Mouse (Mus musculus) induced T-regulatory cell, adult 2 months (primary cell): ENCODE data around the gene Nfia.
A peak's percentile ranks its signal among the peaks of the same experiment; 100 is the strongest.

Experiments
- DNase-seq: peaks from one replicate; pipeline ENCODE4 v3.0.0-alpha.2; 2012; ENCODE audit warnings: low read depth

Nfia gene

GRCm38 (mm10) chr4:98061086-98061485, 288.6 kb downstream of the Nfia start:
- no peak for DNase-seq

DNA sequence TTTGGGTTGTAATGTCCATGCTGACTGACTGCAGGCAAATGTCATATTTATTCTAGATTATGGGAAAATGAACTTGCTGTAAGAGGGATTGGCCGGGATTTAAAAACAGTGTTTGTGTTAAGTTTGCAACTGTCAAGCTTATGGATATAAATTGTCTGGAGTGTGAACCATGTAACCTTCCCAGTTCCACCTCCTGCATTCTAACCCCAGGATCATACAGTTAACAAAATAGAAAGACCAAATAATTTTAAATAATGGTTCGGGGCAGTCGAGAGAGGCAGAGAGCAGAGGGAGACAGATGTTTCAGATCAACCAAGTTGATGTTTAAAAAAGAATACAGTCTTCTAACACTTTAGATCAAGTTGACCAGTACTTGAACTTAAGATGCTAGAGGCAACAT, 290.7 kb downstream of the Nfia start:
- DNase-seq: no peak

DNA sequence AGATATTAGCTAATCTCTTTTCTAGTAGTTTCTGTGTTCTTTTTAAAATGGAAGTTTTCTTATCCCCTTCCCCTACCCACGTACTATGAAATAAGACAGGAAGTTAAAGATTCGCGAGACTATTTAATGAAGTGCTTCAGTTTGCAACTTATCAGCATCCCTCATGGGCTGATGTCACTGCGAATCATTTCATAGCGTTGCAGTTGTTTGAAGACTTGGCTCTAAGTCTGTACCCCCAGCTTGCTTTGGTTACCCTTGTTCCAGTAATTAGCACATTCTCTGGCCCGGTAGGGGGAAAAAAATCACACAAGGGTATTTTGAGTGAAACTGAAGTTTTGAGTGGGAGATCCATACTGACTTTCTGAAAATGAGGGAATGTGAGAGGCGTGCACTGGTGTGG, 303.6 kb downstream of the Nfia start:
- DNase-seq: no peak

- DNase-seq: no peak
Measured at GRCm38 (mm10) chr4:98076624-98077023, 304.1 kb downstream of the Nfia start.

GRCm38 (mm10) chr4:98080586-98080985, 308.1 kb downstream of the Nfia start:
- no peak for DNase-seq

DNA sequence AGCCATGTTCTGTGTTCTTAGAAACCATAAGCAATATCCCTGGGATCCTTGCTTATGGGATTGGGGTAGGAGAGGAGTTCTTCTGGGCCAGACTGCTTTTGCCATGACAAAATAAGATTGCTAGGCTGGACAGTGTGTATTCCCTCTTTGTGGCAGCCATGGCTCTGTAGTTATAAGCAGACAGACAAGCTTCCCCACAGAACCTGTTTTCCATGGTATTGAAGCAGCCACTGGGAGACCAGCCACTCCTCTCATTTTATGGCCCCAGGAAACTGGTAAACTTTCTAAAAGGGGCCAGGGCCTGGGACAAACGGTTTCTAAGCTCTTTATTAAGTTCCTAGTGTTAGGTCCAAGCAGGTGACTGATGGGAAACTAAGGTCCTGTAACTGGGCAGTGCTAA, 309.4 kb downstream of the Nfia start:
- no peak for DNase-seq

- no peak for DNase-seq
Measured at GRCm38 (mm10) chr4:98082512-98082911, 310.0 kb downstream of the Nfia start.

GRCm38 (mm10) chr4:98085060-98085459, 312.5 kb downstream of the Nfia start:
- no peak for DNase-seq

- no peak for DNase-seq
Measured at GRCm38 (mm10) chr4:98086976-98087375, 314.4 kb downstream of the Nfia start.

DNA sequence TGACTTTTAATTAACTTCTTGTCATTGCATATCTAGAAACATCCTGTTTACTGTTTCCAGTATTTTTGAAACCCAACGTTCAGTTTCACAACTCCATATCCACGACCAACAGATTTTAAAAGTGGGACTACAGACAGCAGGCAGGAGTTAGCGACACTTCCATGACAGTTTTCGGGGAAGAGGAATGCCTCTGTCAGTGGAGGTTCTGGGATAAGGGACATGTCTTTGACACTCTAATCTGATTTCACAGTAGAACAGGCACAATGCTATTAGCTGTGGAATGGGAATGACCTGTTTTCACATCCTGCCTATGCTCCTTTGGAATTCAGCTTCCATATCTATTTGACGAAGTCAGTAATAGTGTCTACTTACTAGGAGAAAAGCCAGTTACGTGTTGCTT, 317.5 kb downstream of the Nfia start:
- DNase-seq: no peak

DNA sequence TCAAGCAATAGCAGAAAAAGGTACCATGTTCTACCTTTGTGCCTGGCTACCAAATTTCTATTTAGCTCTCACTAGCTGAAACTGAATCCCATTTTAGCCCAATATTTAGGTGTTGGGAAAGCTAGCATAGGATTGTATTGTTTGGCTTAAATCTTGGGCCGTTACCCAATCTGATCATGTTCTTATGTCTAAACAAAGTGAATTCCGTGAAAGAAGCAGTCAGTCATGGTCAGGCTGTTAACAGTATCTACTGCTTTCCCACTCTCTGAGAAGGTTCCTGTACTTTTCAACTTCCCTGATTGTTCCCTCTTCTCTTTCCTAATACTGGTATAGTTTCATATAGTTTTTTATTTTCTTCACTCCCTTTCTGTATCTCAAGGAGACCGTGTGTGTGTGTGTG, 318.1 kb downstream of the Nfia start:
- no peak for DNase-seq

DNA sequence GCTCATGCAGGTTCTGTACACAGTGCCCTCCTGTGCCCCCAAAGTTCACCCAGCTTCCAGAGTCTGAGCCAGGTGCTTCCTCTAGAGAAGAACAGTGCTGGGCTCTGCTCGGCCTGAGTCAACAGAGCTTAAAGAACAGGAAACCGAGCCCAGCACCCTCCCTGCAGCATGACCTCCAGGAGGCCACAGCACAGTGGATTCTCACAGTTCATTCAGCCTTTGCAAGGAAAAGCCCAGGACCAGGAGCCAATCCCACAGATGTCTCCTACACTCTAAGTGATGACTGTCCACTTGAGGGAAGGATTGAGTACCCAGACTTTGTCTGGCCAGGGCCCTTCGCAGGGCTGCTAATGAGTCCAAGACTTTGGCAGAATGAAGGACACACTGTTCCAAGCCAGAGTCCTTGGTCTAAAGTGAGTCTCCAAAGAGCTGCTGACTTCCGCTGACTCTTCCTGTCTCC, 318.9 kb downstream of the Nfia start:
- DNase-seq: no peak

DNA sequence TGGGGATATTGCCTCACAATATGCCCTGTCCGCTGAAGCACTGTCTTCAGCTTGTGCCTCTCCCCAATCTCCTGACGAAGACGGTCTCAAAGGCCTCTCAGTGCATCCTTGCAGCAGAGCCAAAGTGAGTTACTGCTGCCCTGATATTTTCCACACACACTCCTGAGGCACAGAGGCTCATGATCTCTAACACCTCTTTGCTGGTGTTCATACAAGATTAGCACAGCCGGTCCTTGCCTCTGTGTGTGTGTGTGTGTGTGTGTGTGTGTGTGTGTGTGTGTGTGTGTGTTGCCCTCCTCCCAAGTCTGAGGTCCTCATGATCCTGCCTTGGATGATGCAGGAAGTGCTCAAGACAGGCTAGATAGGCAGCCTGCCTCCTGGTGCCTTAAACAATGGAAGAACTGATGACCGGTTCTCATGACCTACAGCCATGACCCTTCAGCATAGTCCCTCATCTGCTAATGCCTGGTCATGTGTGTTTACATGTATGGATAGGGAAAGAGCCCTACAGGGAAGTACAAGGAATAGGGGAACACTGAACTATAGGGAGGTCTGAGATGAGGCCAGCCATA, 319.5 kb downstream of the Nfia start:
- DNase-seq: no peak

- DNase-seq: no peak
Measured at GRCm38 (mm10) chr4:98094112-98094805, 321.7 kb downstream of the Nfia start.

GRCm38 (mm10) chr4:98095060-98095459, 322.5 kb downstream of the Nfia start:
- DNase-seq: no peak

GRCm38 (mm10) chr4:98097013-98097566, 324.6 kb downstream of the Nfia start:
- DNase-seq: peak; percentile 41

- DNase-seq: no peak
Measured at GRCm38 (mm10) chr4:98098663-98099062, 326.1 kb downstream of the Nfia start.

- no peak for DNase-seq
Measured at GRCm38 (mm10) chr4:98099433-98099832, 326.9 kb downstream of the Nfia start.

DNA sequence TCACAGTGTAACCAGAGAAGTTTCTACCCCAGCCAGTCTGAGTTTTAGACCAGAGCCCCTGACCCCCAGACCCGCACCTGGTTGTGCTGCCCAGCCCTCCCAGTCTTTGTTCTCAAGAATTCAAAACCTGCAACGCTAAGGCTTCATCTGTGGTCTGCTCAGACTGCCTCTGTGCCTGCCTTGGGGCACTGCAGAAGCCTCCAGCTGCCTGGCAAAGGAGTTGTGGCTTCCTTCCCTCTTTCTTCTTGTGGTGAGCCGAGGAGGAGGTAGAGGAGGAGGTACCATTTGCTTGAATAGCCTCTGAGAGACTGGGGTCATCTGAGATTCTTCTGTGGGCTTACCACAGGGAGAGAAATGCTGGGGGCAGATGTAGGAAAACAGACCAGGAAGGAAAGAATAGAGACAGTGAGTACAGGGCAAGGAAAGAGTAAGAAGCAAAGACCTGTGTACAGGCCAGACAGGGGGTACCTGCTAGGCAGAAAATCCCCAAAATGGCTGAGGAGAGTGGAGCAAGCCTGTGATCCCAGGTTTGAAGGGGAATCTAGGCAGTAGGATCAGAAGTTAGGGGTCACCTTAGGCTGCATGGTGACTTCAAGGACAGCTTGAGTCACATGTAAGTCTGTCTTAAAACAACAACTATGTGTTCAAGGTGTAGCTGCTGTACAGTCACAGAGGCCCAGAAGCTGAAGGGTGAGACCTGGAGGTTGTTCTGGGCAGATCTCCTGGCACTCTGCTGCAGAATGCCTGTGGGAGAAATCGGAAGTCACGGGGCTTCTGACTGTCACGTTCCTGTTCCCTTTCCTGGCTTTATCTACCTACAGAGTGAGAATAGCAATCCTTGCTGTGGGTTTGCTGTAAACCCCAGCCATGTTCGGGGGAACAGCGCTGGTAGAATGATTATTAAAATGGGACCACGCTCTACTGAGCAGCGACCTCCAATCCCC, 328.9 kb downstream of the Nfia start:
- no peak for DNase-seq

DNA sequence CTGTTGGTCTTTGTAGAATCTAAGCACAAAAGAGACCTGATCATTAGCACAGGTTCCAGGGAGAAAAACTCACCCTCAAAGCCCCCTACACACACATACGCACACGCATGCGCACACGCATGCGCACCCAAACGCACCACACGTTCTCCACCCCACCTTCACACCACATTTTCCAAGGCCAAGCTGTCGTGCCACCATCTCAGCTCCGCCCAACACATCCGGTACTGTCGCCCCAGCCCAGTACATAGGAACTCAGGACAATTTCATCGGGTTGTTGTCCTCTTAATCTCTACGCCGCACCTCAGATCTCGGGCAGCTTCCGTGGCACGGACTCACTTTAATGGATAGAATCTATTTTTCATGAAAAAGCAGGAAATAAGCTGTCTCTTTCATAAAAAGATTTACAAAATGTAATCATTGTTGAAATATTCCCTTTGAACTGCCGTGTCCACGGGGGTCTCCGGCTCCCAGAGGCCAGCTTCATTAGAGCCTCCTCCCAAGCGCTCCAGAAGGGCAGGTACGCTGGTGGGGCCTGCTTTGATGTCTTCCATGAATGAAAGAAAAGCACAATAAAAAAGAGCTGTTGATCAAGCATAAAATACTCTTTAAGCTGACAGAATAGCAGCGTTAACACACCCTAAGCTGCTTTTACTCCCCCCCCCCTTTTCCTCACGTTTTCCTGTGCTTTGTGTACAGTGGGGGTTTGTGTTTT, 330.2 kb downstream of the Nfia start:
- no peak for DNase-seq

GRCm38 (mm10) chr4:98103337-98103666, 330.8 kb downstream of the Nfia start:
- no peak for DNase-seq

- DNase-seq: no peak
Measured at GRCm38 (mm10) chr4:98104161-98104560, 331.6 kb downstream of the Nfia start.
